Mouse (Mus musculus) lung, adult 18-20 months (tissue): ENCODE results near the gene Hsph1.

Experiments used
- DNase-seq, 2 experiments: peaks; one replicate each; pipeline ENCODE4 v3.0.0; 2022; ENCODE audit warnings: mixed read lengths in 2 of 2

Gene Hsph1

DNA sequence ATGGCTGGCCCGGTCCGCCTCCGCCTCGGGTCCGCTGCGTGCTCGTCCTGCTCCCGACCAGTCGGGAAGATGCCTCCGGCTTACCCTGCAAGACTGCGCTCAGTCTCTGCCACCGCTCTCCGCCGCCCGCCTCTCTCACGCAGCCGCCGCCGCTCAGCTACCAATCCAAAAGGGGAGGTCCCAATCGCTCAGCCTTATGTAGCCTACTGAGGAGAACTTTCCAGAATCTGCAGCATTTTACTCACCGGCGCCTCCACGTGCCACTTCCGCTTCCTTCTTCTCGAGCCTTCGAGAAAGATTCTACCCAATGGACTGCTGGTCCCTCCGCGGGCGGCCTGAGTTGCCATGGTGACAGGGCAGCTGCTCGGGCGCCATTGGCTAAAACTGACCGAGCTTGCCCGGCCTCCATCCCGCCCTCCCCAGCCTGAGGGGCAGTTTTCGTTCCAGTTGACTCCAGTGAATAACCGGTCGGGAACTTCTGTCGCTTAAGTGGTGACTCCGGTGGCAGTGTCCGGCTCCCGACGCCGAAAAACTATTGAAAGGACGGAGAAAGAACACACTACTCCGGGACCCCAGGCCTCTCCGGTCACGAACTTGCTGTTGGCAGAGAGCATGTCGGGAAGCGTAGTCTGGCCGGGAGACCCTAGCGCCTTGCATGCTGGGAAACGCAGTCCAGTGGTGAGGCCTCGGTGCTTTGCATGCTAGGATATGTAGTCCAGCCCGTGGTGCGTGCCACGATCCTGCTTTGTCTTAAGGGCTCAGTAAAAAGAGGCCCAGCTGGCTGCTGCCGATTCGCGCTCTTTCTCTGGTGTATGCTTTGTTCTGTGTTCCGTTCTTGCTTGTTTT is at the start of gene Hsph1:
Gene Hsph1 (minus strand): TSS at position 302 of the 846 bp plus-strand sequence.
- DNase-seq = peak; percentile 99

DNA sequence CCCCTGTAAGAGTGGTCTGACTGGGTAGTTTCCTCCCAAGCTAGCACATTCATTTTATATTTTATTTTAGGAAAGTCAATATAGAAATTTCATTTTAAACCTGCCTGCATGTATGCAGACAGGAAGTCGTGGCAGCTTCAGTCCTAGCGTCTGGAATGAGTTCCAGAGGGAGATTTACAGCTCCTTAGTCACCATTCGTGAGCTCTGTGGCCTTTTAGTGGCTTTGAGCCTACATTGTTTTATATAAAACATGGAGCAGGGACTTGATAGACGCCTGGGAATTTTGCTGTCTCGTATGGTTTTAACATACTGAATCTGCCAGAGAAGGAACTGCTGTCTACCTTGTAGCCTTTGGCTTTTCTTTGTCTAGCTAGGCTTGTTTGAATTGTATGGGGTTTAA is 44.8 kb upstream of the Hsph1 start:
- DNase-seq = no peak

DNA sequence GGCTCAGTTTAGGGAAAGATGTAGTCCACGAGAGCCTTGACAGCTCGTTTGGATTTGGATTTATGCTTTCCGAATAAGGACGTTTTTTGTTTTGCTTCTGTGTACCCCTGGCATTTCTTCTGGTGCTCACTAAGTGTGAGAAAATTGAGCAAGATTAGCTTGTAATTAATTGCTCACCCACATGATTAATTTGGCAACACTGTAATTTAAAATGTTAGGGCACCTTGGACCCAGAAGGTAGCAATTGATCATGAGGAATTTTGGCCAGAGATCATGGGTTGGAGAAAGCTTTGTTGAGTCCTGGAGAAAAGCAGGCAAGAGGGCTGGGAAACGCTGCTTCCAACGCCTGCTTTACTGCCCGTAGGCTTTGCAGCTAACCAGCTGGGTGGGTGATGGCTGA is 43.7 kb upstream of the Hsph1 start:
- DNase-seq = no peak

GRCm38 (mm10) chr5:149679362-149679761 is 43.2 kb upstream of the Hsph1 start:
- DNase-seq = no peak

DNA sequence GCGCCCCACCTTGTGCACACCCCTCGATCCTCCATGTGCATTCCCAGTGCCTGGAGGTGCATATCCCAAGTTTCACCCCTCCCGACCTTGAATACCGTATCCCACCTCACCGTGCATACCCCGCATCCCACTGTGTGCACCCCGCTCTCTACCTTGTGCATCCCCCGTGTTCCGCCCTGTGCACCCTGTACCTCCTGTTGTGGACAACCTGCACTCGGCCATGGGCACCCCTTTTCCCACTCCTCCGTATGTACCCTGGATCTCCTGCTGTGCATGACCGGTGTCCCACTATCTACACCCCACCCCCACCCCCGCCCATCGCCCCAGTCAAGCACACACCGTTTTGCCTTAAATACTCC is 42.8 kb upstream of the Hsph1 start:
- peak in 1 of 2 experiments; percentile 8 for DNase-seq

DNA sequence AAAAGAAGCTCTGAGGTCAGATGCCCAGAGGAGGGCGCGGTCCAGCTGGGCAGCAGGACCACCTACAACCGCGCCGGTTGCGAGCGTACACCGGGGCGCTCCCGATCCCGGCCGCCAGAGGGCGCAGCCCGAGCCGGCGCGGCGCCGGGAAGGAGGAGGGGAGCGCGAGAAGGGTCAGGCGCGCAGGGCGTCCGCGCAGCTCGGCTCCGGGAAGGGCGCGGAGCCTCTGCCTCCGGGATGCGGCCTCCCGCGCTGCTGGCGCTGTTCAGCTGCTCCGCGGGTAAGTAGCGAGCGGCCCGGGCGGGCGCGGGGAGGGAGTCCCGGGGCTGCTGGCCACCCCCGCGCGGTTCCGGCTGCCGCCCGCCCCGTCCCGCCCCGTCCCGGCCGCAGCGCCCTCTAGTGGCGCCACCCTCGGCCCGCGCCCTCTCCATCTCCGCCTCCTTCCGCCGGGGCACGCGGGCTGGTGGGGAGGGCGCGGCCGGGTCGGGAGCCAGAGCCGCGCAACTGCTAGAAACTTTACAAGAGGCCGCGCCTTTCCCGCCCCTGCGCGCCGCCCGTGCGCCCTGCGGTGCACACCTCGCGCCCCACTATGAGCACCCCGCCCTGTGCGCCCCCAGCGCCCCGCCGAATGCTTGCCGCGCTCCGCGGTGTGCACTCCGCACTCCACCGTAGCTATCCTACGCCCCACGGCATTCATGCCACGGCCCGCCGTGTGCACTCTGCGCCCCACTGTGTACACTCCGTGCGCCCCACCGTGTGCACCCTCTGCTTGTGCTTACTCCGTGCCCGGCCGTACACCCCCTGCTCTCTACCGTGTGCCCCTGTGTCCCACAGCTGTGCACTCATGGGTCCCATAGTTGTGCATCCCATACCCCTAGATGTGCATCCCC is 42.2 kb upstream of the Hsph1 start, which contains the start of gene B3glct:
Gene B3glct (plus strand): TSS at position 131 of the 890 bp plus-strand sequence.
- peak; percentile 79 to 80 for DNase-seq

DNA sequence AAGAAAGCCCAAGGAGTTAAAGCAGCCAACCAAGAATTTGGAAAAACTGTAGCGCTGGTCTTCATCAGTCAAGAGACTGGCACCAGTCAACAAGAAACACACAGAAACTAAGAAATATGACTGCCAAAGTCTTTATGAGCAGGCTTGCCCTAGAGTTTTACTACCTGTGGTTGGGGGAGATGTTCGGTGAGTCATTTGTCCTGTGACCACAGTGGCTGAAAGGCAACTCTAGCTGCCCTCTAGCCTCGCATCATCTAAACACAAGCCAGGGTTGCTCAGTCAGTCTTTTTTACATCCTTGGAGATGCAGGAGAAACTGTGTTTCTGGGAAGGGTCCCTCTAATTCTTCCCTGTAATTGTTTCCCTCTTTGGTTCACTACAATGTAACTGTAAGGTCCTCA is 41.0 kb upstream of the Hsph1 start:
- DNase-seq = no peak

DNA sequence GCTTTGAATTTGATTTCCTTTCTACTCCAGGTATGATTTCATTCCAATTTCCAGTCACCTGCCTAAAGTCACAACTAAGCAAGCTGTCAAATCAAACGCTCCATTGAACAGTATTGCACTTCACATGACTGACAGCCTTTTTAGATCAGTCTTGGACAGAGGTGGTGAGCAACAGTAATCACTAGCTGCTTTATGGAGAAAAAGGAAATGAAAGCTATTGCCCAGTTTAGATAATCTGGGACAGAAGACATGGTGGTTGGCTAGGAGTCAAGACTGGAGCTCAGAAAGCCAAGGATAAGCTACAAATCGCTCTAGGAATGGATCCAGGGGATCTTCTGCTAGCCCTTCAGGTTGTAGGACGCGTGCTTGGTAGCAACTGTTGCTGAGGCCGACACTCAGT is 27.2 kb upstream of the Hsph1 start:
- DNase-seq = no peak

GRCm38 (mm10) chr5:149662980-149663379 is 26.8 kb upstream of the Hsph1 start:
- no peak for DNase-seq

- DNase-seq = no peak
Measured at GRCm38 (mm10) chr5:149661428-149661827, 25.3 kb upstream of the Hsph1 start.

- DNase-seq = no peak
Measured at GRCm38 (mm10) chr5:149659414-149659780, 23.2 kb upstream of the Hsph1 start.

GRCm38 (mm10) chr5:149658741-149659413 is 22.7 kb upstream of the Hsph1 start:
- DNase-seq = no peak

- no peak for DNase-seq
Measured at GRCm38 (mm10) chr5:149658022-149658421, 21.8 kb upstream of the Hsph1 start.

GRCm38 (mm10) chr5:149655636-149656035 is 19.5 kb upstream of the Hsph1 start:
- DNase-seq = no peak

DNA sequence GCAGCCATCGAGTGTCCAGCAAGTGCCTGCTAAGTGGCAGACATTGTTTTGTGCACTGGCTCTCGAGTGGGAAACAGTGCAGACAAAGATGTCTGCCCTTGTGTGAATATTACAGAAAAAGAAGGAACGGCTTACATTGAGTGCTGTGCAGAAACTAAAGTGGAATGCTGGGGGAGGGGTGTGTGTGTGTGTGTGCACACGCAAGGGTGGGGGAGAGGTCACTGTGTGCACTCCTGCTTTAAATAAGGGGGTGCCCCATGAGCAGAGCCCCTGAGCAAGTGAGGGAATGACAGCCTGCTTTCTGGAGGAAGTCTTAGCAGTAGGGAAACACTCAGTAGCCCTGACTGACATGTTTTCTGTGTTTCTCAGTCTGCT is 14.0 kb upstream of the Hsph1 start:
- no peak for DNase-seq

GRCm38 (mm10) chr5:149649499-149650178 is 13.5 kb upstream of the Hsph1 start:
- no peak for DNase-seq

- DNase-seq = no peak
Measured at GRCm38 (mm10) chr5:149648895-149649406, 12.8 kb upstream of the Hsph1 start.

DNA sequence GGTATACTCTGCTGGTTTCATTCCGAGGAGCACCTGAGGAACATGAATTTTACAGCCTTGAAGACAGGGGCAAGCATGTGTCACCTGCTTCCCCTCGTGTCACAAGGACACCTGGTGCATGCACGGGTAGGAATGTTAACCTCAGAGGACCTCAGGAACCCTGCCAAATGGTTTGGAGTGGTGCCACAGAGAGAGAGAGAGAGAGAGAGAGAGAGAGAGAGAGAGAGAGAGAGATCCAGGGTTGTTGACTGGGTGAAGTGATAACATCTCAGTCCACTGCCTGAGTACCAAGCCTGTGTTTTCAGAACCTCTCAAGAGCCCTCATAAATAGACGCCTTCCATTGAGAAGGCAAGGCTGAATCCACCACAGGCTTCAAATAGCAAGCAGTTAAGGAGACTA is 12.0 kb upstream of the Hsph1 start:
- peak; percentile 9 to 23 for DNase-seq

DNA sequence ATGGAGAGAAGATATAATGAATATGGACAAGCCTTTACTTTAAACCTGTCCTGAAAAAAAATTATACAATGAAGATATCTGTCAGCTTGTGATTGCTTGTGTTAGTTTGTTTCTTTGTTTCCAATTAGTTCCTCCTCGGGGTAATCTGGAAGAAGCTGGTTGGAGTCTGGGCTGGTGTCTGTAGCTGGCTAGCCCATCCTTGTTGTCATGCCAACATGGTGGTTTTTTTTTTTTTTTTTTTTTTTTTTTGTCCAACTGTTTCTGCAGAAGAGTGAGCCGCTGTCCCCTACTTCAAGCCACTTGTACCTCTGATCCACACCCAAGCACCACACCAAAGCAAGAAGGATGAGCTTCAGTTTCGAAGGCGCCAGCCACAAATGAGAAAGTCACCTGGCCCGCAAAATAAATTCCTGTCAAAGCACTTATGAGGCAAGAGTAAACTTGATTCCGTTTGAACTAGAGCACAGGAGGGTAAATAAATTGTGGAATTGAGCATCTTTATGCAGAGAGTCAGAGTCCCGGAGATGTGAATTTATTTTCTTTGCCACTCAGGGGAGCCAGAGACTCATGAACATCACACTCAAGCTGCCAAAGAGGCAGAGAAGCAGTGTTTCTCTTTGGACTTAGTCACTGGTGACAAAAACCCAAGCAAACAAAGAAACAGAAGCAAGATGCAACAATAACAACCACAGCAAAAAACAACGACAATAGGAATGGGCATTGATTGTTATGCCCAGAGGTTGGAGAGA is 11.4 kb upstream of the Hsph1 start:
- DNase-seq = no peak

- no peak for DNase-seq
Measured at GRCm38 (mm10) chr5:149642783-149643509, 6.8 kb upstream of the Hsph1 start.

GRCm38 (mm10) chr5:149642366-149642765 is 6.2 kb upstream of the Hsph1 start:
- DNase-seq = no peak
